Mouse (Mus musculus) adrenal gland, adult 8-10 months (tissue): Measurements from ENCODE around the gene Trappc12. TPM values are rescaled to one million over a fixed set of nuclear protein-coding genes. Genes with fewer than 3 reads are reported as not detected.

Source experiments
- DNase-seq: peaks from one replicate; pipeline ENCODE4 v3.0.0; 2022
- total RNA-seq, 4 experiments: library from RNA; stranded (reverse); gene quantifications; 2 replicates each; pipeline ENCODE4 v1.2.4; 2022

The Trappc12 gene
- total RNA-seq, 4 experiments from 2014 or later: 41.7 to 51.0 (median 46.9) TPM

DNA sequence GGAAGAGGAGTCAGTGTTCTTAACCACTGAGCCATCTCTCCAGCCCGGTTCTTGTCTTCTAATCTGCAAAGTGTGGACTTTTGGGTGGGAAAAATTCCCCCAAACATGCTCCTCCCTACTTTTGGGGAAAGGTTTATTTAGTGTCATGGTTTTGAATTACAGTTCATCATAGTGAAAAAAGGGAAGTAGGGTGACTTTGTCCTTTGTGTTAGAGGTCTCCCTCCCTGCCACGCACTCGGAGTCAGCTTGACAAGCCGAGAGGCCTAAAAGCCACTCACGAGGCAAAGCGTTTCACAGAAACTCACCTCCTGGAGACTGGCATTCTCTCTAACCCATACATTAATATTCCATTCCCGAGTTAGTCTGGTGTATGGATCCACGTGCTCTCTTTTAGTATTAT lies 17.6 kb downstream of the Trappc12 start:
- DNase-seq: no peak

DNA sequence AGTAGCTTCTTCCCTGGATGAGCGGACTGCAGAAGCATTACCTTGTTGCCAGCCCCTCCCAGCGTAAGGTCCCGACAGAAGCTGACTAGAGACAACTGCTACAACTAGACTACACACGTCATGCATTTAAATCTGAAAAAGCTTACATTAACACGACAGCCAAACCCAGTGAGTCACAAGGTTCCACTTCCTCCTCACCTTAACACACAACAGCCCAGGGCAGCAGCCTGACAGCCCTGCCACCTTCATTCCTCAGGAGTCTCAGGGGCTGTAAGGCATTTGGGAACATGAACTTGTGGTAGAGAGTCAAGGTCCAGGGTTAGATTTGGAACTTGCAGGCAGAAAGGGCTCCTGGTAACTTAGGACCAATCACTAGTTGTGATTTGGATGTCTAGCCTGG lies 23.2 kb downstream of the Trappc12 start:
- no peak for DNase-seq

DNA sequence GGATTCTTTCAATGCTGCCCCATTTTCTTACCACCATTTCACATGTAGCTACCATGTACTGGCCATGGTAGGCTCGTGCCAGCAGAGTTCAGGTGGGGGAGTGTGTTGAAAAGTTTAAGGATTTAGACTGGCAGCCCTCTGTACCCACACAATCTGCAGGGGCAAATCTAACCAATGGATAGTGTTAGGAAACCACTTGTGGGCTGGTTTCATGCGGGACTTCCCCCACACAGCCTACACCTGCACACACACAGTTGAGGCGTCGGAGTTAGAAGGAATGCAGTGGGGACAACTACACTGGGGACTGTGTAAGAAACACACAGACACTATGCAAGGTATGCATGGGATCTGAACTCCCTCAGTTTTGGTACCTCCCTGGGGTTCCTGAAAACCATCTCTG lies 24.1 kb downstream of the Trappc12 start:
- DNase-seq: no peak

DNA sequence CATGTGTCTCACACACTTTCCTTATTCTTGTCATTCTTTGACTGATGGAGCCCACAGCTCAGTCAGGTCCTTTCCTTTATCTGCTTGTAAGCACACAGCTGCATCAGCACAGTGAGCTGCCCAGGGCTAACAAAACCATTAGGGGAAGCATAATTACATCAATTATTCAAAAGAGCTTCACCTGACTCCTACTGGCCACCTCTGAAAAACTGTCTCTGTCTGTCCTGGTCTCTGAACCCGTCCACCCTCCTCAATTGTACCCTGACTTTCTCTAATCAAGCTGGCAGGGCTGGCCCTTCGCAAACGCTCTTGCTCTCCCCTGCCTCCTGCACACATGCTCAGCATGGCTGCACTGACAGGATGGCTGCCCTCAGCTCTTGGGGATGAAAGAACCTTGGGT lies 25.9 kb downstream of the Trappc12 start:
- DNase-seq: no peak

DNA sequence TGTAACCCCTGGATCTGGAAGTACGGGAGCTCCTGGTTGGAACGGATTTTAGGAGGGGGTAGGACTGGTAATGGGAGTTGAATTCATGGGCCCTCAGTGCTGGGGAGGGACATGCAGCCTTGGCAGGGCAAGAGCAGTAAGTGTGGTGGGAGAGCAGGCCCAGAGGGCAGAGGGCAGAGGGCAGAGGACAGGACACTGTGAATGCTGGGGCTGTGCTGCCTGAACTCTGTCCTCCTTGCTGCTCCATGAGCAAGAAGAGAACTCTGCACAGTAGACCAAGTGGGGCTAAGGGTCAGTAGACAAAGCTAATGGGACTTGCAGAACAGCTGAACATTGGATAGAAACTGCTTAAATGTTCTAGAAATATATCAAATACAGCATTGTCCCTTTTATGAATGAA lies 32.2 kb downstream of the Trappc12 start:
- no peak for DNase-seq

DNA sequence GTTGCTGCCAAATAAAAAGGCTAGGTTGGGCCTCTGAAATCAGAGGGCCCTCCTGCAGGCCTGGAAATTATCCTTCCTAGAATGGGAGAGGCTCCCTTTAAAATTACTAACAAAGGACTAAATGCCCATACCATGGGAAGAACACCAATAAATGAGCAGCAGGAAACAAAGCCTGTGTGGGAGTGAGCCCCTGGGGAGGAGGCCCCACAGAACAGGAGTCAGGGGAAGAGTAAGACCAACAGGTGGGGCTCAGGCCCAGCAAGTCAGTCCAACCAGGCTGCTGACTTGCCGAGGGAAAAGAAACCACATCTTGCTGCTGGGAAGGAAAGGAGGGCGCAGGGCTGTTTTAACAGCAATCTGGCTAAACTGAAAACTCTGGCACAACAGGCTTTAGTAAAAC lies 33.2 kb downstream of the Trappc12 start:
- no peak for DNase-seq

DNA sequence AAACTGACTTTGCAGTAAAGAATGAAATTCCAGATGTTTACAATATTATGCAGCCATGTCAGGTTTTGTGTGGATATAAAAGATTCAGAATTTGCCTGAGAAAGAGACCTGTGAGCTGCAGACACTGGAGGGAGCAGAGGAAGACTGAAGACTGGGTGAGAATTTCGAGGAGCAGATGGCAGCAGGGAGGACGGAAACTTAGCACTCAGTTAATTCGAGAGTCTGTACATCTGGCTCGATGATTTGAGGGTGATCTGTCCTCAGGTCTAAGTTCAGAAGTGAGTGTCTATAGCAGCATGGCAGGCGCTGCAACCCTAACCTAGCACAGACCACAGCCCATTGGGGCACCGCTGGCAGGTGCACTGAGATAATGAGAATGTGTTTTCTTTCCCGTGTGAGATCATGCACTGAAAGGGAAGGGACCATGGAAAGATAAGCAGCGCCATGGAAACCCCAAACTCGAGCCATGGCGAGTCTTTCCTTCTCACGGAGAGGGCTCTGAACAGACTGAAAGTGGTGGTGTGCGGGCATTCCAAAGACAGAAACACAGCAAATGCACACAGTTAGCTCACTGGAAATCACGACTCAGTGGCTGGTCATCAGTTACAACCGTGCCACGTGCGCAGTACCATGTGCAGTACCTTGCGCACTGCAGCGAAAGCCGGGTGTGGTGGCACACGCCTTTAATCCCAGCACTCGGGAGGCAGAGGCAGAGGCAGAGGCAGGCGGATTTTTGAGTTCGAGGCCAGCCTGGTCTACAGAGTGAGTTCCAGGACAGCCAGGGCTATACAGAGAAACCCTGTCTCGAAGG lies 35.2 kb downstream of the Trappc12 start:
- no peak for DNase-seq

DNA sequence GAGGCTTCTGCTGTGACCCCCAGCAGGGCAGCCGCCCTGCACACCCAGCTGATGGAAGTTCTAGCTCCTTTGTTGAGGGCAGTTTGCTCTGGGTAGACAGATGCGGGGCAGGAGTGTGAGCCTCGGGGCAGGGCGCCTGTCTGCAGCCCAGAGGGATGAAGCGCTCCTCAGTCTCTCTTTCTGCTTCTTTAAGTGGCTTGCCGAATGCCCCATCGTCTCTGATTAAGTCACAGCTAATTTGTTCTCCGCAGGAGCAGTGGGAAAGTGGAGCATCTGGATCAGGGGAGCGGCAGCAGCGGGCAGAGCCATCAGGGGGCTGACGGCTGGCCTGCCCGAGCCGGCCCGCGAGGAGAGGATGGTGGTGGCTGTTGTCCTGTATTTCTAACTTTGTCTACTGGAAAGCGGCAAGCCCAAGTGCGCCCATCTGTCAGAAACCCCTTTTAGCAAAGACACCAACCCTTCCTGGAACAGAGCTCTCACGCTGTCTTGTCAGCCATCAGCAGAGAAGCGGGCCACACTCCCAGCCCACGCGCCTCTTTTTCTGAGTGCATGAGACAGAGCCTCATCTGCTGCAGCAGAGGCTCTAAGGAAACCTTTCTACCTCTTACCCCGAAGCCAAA lies 39.6 kb downstream of the Trappc12 start:
- no peak for DNase-seq

DNA sequence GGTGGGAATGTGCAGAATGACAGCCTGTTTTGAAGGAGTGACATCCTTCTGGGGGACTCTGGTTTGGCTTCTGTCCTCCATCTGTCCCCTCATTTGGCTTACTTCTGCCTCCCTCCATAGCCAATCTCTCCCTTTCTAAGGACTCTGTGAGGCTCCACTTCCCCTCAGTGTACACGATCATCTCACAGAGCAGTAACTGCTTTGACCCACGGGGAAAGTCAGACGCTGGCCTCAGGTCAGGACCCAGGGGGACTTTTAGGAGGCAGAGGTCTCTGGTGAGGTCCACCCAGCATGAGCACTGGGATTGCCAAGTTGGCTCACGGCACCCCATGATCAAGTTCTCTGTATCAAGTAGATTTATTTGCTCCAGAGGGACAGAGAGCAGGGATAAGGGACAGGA lies 42.1 kb downstream of the Trappc12 start:
- DNase-seq: no peak

DNA sequence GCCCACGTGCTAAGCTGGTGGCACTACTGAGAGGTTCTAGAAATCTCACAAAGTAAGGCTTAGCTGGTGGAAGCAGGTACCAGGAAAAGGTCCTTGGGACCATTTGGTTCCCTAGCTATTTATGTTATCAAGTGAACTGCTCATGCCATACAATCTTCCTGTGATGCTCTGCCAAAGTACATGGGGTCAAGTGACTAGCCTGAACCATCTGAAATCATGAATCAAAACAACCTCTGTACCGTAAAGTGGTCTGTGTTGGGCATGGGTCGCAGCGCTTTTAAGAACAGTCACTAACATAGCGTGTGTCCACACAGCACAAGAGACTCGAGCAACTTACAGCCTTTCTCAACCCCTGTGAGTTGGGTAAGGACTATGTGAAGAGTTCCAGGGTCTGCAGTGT lies 45.1 kb downstream of the Trappc12 start:
- DNase-seq: no peak

DNA sequence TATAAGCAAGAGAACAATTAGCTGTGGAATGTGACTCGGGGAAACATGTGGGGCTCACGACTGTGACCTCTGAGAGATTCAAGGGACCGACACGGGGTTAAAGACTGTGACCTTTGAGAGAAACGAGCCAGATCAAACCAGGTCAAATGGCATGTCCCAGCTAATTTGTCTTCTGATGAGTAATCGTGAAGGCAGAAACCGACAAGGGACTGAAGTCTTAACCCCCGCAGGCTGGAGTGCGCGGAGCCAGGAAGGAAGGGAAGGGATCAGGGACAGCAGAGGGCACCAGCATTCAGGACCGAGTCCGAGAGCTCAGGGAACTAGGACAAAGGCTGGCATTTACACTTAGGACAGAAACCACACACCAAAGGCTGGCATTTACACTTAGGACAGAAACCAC lies 45.9 kb downstream of the Trappc12 start:
- peak; percentile 23 for DNase-seq

DNA sequence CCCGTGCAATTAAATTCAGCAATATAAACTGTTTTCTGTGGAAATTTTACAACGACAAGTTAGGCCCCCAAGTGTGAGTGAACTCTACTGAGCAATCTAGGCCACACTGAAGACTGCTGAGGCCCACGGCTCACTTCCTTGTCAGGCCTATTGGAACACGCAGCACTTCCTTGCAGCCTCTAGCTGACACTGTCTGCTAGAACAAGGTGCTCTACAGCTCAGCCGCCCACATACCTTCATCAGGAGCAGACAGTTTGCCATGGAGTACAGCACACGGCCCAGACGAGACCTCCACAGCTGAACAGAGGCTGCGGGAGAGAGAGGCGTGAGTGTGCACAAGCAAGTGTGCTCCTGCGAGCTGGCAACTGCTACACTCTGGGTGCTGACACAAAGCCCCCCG lies 49.0 kb downstream of the Trappc12 start:
- no peak for DNase-seq

DNA sequence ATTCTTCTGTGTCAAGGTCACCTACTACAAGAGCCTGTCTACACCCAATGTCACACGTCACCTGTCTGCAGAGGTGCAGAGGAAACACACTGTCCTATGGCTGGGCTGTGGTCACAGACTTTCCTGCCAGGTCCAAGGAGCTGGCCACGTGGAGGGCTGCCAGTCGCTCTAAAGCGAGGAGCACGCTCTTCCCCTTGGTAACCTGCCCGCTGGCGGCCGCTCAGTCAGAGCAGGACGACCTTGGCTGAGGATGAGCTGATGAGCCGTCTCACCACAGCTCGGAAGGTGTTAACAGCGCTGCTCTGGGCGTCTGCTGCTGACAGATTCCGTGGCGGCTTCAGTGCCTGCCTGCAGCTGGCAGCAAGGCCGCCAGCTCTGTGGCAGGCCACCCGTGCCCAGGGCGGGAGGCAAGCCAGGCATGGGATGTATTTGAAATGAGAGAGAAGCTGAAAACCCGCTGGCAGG lies 49.7 kb downstream of the Trappc12 start:
- DNase-seq: peak; percentile 58

DNA sequence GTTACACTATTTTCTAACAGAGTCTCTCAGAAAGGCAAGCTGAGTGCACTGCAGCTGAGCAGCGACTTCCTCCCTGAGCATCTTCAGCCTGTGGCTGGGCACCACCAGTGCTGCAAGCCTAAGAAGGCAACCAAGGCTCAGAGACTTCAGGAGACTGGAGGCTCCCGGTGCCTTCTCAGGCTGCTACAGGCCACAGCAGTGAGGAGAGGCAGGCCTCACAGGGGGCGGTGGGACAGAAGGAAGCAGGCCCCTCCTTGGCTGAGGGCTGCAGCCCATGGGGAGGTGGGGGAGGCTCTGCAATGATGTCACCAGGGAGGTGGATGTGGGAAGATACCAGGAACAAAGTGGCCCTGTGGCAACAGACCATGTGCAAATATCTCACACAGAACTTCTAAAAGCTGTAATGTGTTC lies 50.2 kb downstream of the Trappc12 start:
- DNase-seq: no peak

DNA sequence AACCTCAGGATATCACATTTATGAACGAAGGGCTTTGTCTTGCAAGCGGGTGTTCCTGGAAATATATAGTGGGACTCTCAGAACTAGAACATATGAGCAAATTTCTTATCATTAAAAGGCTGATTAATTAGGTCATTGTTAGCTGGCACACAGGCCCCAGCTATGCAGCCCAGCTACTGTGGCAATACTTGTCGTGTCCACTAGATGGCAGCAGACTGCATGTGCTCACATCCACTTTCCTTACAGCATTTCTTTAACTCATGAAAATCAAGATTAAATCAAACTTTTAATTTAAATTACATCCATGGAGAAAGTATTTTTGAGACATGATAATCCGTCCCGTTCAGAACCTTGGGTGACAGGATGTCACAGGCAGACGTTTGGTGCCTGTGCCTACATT lies 50.6 kb downstream of the Trappc12 start:
- DNase-seq: peak; percentile 36

DNA sequence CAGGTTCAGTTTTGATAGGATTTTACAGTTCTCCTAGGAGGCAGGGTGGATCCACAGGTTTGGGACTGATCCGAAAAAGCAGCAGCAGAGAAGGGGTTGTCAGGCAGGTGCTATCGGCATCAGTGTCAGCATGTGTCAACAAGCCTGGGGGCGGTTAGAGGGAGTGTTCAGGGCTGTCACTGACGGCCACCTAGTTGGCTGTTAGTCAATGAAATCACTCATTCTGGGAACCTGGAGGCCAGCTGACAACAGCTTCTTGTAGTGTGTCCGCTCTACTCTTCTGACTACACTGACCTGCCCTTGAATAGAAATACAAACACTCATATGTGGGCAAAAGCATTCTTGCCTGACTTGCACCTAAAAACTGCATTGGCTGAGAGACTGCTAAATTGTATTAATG lies 51.2 kb downstream of the Trappc12 start:
- DNase-seq: no peak

DNA sequence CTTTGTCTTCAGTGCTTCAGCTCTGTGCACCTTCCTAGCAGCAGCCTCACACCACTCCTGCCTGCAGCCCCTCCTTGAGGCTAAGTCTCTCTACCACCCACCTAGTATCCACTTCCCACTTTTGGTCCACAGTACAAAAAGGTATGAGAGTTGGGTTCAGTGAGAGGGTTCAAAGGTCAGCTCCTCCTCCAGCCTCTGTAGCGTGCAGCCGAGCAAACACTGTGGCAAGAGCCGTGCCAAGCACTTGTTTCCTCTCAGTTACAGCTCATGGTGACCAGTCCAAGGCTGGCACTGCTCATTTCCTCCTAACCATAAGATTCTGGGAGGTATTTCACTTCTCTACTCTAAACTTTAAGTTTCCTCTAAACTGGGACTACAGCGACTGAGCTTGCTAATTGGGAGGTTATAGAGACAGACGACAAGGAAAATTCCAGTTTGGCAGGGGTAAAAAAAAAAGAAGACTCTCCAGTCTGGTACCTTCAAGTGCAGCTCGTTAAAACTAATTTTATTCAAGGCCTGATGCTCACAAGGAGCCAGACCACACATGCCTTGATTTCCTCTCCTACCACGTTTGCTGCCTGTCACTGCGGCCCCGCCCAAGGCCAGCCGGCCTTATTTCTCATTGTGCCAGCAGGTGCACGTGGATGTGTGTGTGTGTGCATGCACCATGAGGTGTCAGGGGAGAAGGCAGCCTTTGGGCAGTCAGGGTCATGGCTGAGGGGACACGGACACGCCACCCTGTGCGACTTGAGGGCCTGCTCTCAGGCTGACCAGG lies 52.3 kb downstream of the Trappc12 start:
- DNase-seq: no peak

DNA sequence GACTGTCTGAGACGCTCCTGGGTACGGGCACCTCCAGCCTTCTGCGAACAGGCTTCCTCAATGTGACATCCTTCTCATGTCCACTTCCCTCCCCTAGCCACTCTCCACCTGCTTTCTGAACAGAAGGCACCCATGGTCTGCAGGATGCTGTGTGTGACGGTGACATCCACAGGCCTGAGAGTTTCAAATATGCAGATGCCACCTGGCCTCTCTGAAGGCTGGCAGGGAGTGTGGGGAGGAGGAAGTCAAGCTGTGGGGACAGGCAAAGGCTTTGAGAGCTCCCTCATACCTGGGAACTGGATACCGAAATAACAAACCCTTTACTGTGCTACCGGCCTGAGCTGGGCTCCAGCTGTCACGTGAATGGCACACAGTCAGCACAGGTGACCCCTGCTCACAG lies 55.5 kb downstream of the Trappc12 start:
- no peak for DNase-seq

DNA sequence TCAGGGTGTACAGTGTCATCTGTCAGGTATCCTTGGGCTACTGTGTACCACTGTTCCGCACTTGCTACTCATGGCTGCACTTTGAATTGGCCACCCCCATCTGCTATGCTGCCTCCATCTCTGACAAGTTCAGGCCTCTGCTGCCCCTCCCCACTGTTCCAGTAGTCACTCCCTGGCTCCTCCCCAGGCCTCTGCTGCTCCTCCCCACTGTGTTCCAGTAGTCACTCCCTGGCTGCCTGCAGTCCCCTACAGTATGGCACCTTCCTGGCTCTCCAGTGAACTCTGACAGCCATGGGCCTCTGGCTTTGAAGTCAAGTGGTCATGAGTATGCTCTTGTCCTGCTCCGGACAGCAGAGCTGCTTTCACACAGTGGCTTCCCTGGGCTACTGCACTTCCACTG lies 56.0 kb downstream of the Trappc12 start:
- no peak for DNase-seq

DNA sequence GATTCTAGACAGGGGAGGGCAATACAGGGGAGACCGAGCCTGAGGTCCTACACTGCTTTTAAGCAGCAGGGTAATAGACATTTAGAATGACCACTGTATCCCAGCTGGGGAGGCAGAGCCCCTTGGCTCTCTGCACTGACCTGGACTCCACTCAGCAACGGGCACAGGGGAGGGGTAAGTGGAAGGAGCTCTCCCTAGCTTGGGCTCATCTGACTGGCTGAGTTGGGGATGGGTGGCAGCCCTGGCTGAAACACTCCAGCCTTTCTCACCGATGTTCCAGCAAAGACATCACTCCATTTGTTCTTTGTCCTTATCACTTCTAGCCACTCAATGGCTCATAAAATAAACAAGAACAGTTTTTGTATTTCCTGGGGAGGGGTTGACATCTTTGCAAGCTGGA lies 56.5 kb downstream of the Trappc12 start:
- DNase-seq: no peak

DNA sequence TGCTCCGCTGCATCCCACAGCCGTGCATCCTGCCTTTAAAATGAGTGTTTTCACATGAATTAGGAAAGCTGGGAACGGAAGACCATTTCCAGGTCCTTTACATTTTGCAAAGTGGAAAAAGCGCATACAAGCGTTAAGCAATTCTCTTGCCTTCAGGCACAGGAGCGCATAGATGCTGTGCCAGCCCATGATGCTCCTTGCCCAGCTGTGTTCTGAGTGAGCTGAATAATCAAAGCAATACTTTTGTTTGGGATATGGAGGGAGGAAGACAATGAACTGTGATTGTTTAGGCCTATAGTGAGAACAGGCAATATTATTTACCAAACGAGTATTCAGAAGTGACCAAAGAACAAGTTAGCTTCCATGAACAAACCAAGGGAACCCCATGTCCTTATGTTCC lies 59.5 kb downstream of the Trappc12 start:
- no peak for DNase-seq

DNA sequence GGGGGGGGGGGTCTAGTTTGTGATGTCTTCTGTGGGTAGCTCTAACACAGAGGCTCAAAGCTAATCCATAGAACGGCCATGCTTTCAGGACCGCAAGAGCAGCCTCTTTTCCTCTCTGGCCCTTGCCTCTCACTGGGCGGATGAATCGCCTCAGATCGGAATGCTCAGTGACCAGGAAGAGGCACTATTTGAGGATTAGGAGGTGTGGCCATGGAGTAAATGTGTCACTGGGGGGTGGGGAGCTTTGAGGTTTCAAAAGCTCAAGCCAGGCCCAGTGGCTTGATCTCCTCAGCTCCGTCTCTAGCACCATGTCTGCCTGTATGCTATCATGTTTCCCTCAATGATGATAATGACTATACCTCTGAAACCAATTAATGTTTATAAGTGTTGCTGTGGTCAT lies 61.3 kb downstream of the Trappc12 start:
- no peak for DNase-seq

DNA sequence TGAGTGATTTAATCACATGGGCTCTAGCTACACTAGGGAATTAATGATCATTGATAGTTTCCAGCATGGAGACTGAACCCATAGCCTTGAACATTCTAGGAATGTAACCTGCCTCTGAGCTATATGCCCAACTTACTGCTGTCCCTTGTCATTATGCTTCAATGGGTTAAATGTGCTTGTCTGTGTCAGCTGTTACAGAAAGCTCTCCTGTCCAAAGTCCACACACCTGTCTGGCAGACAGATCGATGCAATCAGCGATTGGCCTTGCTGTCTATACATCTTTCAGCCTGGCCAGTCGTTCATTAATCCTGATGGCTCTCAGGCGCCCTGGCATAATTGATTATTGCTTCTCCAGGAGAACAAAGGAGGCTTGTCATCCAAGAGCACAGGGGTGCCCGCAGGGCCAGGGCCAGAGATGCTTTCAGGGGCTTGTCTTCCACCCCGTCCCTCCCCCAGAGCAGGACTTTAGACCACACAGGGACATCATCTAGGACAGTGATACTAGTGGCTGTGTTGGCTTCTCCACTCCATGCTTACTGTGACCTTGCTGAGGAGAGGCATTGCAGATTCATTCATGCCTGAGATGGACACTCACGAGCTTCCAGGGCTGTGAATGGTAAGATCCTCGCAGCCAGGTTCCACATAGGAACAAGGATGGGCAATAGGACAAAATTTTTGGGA lies 63.9 kb downstream of the Trappc12 start:
- no peak for DNase-seq
